Mouse (Mus musculus) bone marrow, adult 2 months (tissue): ENCODE measurements around the gene A1cf.

Experiments
- CTCF ChIP-seq: fragments of 200-500 bp; IDR thresholded peaks from 2 replicates; pipeline ENCODE4 v1.5.1; 2011; ENCODE audit warnings: low read length, control low read depth; ENCODE audit not compliant: control insufficient read depth, insufficient read depth
- POLR2A ChIP-seq: fragments of 200-500 bp; IDR thresholded peaks from 2 replicates; pipeline ENCODE4 v1.6.1; 2011; ENCODE audit warnings: low read depth, mild to moderate bottlenecking, control low read depth, low read length, borderline replicate concordance; ENCODE audit not compliant: control insufficient read depth

DNA sequence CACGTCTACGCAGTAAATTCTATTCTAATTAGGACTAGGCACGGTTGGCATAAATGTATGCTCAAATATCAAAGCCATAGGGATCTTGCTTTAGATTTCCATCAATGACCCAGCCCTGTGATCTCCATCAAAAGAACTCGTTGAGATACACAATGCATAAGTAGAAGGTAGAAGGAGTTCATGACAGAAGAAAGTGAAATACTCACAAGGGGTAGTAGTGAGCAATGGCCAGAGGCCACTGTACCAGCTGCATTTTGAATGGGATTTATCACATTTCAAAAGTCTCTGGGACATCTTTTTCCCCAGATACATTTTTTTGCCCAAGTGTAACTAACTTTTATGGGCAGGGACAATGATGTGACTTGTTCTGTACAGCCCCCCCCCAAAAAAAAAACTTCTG is 85.7 kb downstream of the A1cf start:
- TF ChIP-seq CTCF (no peak), POLR2A (no peak)
